Mouse (Mus musculus) forebrain, embryonic 12.5 days (tissue): ENCODE measurements around the gene Atp6v0b. TPM values are rescaled to one million over a fixed set of nuclear protein-coding genes. Genes with fewer than 3 reads are reported as not detected.
A peak's percentile ranks its signal among the peaks of the same experiment; 100 is the strongest.

ENCODE experiments used
- ATAC-seq: fragments of 200-750 bp; cut with Nextera tagmentation; 2 replicates; pipeline ENCODE4 v1.8.0; 2017; ENCODE audit warnings: moderate TSS enrichment; ENCODE audit not compliant: low FRiP score
- H3K27ac ChIP-seq: fragments of 300-500 bp; sonication (generic); 2 replicates; pipeline ENCODE4 v1.5.1; 2016; ENCODE audit warnings: mild to moderate bottlenecking
- H3K27me3 ChIP-seq: fragments of 300-500 bp; sonication (generic); 2 replicates; pipeline ENCODE4 v1.6.1; 2016; ENCODE audit warnings: mild to moderate bottlenecking
- H3K36me3 ChIP-seq: fragments of 300-500 bp; sonication (generic); replicated peaks from 2 replicates; pipeline ENCODE4 v1.6.1; 2016; ENCODE audit warnings: mild to moderate bottlenecking
- H3K4me1 ChIP-seq: fragments of 300-500 bp; sonication (generic); 2 replicates; pipeline ENCODE4 v1.6.1; 2016
- H3K4me2 ChIP-seq: fragments of 300-500 bp; sonication (generic); 2 replicates; pipeline ENCODE4 v1.6.1; 2016; ENCODE audit warnings: mild to moderate bottlenecking, moderate library complexity
- H3K4me3 ChIP-seq: fragments of 300-500 bp; sonication (generic); replicated peaks from 2 replicates; pipeline ENCODE4 v1.5.1; 2016; ENCODE audit warnings: mild to moderate bottlenecking
- H3K9ac ChIP-seq: fragments of 300-500 bp; sonication (generic); 2 replicates; pipeline ENCODE4 v1.6.1; 2016; ENCODE audit warnings: mild to moderate bottlenecking
- H3K9me3 ChIP-seq: fragments of 300-500 bp; sonication (generic); 2 replicates; pipeline ENCODE4 v1.6.1; 2016
- WGBS: fragments of 180-500 bp; shearing (Covaris S2); methylation state at CpG from one replicate; pipeline ENCODE4 v1.1.7; 2016; 5-methylcytosine and 5-hydroxymethylcytosine counted together
- polyA plus RNA-seq: library from polyadenylated mRNA; unstranded; fragments of >200 nt; fragmentation: Nextera tagmentation; extraction: Ambion mirVana; gene quantifications from 2 replicates; pipeline ENCODE4 v1.2.1, GENCODE M21; 2016

The Atp6v0b gene
- polyA plus RNA-seq = 233 TPM in 2 replicates

DNA sequence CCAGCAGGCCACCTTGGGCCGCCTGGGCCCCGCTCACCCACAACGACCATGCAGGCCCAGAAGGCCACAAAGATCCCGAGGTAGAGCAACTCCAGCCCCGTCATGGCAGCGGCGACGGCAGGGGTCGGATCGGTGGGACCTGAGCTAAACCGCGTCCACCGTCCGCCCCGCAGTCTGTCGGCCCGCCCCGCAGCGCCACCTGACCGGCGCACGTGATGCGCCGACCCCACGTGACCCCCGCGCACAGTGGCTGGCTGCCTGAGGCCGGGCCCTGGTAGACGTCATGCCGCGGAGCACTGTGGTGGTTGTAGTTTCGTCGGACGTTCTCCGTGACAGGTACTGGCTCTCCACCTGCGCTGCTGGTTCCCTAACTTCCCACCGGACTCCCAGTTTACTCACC lies at the start of gene Atp6v0b:
Atp6v0b (minus strand) TSS at position 201 of the 400 bp plus-strand sequence.
- peak within 1 kb of the TSS; percentile 83 for H3K9ac ChIP-seq
- peak within 1 kb of the TSS; percentile 89 for H3K4me2 ChIP-seq
- ATAC-seq = peak; percentile 91
- WGBS = under 1% methylated on average over 37 of the region's 37 CpGs
- peak within 1 kb of the TSS; percentile 92 for H3K4me3 ChIP-seq
- H3K4me1 ChIP-seq = peaks cover 44% of the 10 kb centered on the region
- H3K36me3 ChIP-seq = peaks cover 37% of the 10 kb centered on the region
- no peaks in the 10 kb centered on the region for H3K9me3 ChIP-seq
- peak within 1 kb of the TSS; percentile 62; the same call in 1 of the 2 replicates for H3K27ac ChIP-seq
- no peaks in the 10 kb centered on the region for H3K27me3 ChIP-seq

DNA sequence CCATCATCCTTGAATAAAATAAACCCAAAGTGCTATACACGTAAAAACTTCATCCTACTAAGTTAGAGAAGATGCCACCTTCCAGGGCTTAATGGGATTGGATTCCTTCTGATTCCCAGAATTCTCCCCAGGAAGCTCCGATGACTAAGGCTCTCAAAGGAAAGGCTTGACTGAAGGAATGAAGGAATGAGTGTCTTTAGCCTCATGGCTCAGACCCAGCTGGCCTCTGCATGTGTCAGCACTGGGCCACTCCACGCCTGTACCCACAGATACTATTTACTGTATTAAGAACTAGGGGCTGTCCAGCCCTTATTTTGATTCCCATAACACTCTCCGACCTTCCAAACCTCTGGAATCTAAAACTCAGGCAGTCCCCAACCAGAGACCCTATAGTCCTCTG lies 46.9 kb upstream of the Atp6v0b start:
- no peak for ATAC-seq
- Histone ChIP-seq H3K27me3 (peaks cover 19% of the 10 kb centered on the region), H3K4me3 (no peak overlapping the region), H3K4me1 (peaks cover 9% of the 10 kb centered on the region), H3K36me3 (peaks cover 3% of the 10 kb centered on the region), H3K4me2 (no peak overlapping the region), H3K9ac (no peak overlapping the region), H3K9me3 (no peaks in the 10 kb centered on the region), H3K27ac (no peak overlapping the region)
- 90% methylated on average over 4 of the region's 4 CpGs for WGBS

DNA sequence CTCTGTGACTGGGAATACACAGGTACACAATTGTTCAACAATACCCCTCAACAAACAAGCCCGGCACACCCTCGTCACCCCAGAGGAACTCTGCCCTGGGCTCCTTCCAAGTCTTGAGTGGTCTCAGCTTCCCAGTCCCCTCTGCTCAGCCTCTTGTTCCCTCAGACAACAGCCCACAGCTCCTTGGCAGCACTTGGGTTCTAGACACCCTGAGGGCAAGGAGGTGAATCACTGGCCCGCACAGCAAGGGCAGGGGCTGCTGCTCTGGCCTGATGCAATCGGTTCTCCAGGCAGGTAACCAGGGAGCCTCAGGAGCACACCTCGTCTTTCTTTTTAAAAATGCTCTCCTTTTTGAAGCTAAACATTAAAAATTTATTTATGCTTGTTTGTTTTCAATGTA lies 46.1 kb upstream of the Atp6v0b start:
- Histone ChIP-seq H3K27me3 (peaks cover 27% of the 10 kb centered on the region), H3K4me3 (no peak overlapping the region), H3K4me2 (no peak overlapping the region), H3K4me1 (peaks cover 16% of the 10 kb centered on the region), H3K36me3 (peaks cover 3% of the 10 kb centered on the region), H3K9ac (no peak overlapping the region), H3K27ac (no peak overlapping the region), H3K9me3 (no peaks in the 10 kb centered on the region)
- 87% methylated on average over 5 of the region's 5 CpGs for WGBS
- ATAC-seq = no peak

DNA sequence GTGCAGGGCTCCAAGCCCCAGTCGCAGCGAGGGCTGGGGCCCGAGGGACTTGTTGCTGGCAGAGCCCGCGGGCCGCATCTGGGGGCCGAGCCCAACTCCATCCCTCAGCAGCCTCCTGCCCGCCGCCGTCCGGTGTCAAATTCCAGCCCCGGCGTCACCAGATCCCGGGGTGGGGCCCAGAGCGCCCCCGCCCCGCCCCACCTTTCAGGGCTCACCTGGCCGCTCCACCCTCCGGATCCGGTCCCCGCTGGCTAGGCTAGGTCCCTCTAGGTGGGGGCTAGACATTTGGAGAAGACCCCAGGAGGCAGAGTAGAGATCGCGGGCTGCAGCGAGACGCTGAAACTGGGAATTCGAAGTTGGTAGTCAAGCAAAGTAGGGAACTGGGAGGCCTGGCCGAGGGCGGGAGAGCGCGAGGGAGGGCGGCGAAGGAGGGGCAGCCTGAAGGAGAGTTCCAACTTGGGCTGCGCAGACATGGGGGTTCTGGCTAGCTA lies 42.3 kb upstream of the Atp6v0b start, which contains the start of gene Artn:
Artn (minus strand) TSS at position 373 of the 491 bp plus-strand sequence.
- no peak within 1 kb of the TSS for H3K27ac ChIP-seq
- H3K9ac ChIP-seq = peak within 1 kb of the TSS; percentile 36; the same call in 1 of the 2 replicates
- WGBS = under 1% methylated on average over 33 of the region's 33 CpGs
- peak; percentile 22; the same call in 1 of the 2 replicates for ATAC-seq
- H3K4me2 ChIP-seq = peak within 1 kb of the TSS; percentile 72
- peak within 1 kb of the TSS; percentile 34 for H3K4me3 ChIP-seq
- peaks cover 35% of the 10 kb centered on the region for H3K4me1 ChIP-seq
- peaks cover 3% of the 10 kb centered on the region; the same call in 1 of the 2 replicates for H3K36me3 ChIP-seq
- no peaks in the 10 kb centered on the region for H3K9me3 ChIP-seq
- H3K27me3 ChIP-seq = peaks cover 65% of the 10 kb centered on the region

- H3K4me2 ChIP-seq = peak overlapping the region; percentile 72
- no peak overlapping the region for H3K27ac ChIP-seq
- H3K36me3 ChIP-seq = peaks cover 3% of the 10 kb centered on the region; the same call in 1 of the 2 replicates
- 4% methylated on average over 13 of the region's 13 CpGs for WGBS
- H3K9ac ChIP-seq = peak overlapping the region; percentile 36; the same call in 1 of the 2 replicates
- no peaks in the 10 kb centered on the region for H3K9me3 ChIP-seq
- ATAC-seq = no peak
- peaks cover 35% of the 10 kb centered on the region for H3K4me1 ChIP-seq
- peaks cover 72% of the 10 kb centered on the region for H3K27me3 ChIP-seq
- H3K4me3 ChIP-seq = peak overlapping the region; percentile 34
These were observed 41.6 kb upstream of the Atp6v0b start for GRCm38 (mm10) chr4:117928699-117929241.

- Histone ChIP-seq H3K9me3 (no peaks in the 10 kb centered on the region), H3K27ac (no peak overlapping the region), H3K9ac (no peak overlapping the region), H3K4me3 (no peak overlapping the region), H3K4me2 (no peak overlapping the region), H3K27me3 (peaks cover 77% of the 10 kb centered on the region), H3K4me1 (peaks cover 35% of the 10 kb centered on the region), H3K36me3 (peaks cover 3% of the 10 kb centered on the region; the same call in 1 of the 2 replicates)
- no peak for ATAC-seq
- 9% methylated on average over 6 of the region's 6 CpGs for WGBS
These were observed 41.1 kb upstream of the Atp6v0b start for GRCm38 (mm10) chr4:117928234-117928633.

GRCm38 (mm10) chr4:117926545-117927482 lies 39.7 kb upstream of the Atp6v0b start:
- Histone ChIP-seq H3K4me3 (peak overlapping the region; percentile 49), H3K9me3 (no peaks in the 10 kb centered on the region), H3K36me3 (no peaks in the 10 kb centered on the region), H3K9ac (peak overlapping the region; percentile 49), H3K27ac (no peak overlapping the region), H3K27me3 (peaks cover 83% of the 10 kb centered on the region), H3K4me2 (peak overlapping the region; percentile 88), H3K4me1 (peaks cover 35% of the 10 kb centered on the region)
- 1% methylated on average over 71 of the region's 71 CpGs for WGBS
- ATAC-seq = peak; percentile 77

- ATAC-seq = no peak
- Histone ChIP-seq H3K27me3 (peaks cover 72% of the 10 kb centered on the region), H3K4me1 (peaks cover 35% of the 10 kb centered on the region), H3K27ac (no peak overlapping the region), H3K9ac (no peak overlapping the region), H3K36me3 (no peaks in the 10 kb centered on the region), H3K4me2 (no peak overlapping the region), H3K9me3 (no peaks in the 10 kb centered on the region), H3K4me3 (no peak overlapping the region)
- 69% methylated on average over 4 of the region's 6 CpGs for WGBS
These were observed 37.8 kb upstream of the Atp6v0b start for GRCm38 (mm10) chr4:117924916-117925315.

GRCm38 (mm10) chr4:117923450-117923849 lies 36.3 kb upstream of the Atp6v0b start:
- no peak overlapping the region for H3K9ac ChIP-seq
- no peaks in the 10 kb centered on the region for H3K9me3 ChIP-seq
- 59% methylated on average over 2 of the region's 2 CpGs for WGBS
- no peak for ATAC-seq
- no peaks in the 10 kb centered on the region for H3K36me3 ChIP-seq
- H3K27me3 ChIP-seq = peaks cover 58% of the 10 kb centered on the region
- no peak overlapping the region for H3K27ac ChIP-seq
- H3K4me3 ChIP-seq = no peak overlapping the region
- H3K4me2 ChIP-seq = no peak overlapping the region
- H3K4me1 ChIP-seq = peaks cover 21% of the 10 kb centered on the region

DNA sequence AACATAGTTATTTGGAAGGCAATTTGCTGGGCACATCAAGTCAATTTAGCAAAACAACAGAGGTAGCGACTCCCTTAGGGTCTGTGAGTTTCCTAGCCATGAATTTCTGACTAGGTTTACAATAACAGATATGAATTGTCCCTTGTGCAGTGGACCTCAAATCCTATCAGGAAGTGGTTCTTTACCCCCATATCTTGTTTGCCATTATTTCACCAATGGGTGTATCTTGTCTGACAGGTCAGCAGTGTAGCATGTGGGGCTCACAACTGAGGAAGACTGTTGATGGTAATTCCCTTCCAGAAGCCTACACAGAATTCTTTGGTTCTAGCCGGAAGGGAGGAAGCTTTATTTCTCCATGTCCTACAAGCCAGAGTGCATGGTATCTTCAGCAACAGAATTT lies 34.2 kb upstream of the Atp6v0b start:
- H3K27ac ChIP-seq = no peak overlapping the region
- ATAC-seq = no peak
- H3K4me2 ChIP-seq = no peak overlapping the region
- WGBS = 88% methylated on average over 2 of the region's 2 CpGs
- peaks cover 37% of the 10 kb centered on the region for H3K27me3 ChIP-seq
- H3K9me3 ChIP-seq = no peaks in the 10 kb centered on the region
- H3K4me1 ChIP-seq = peaks cover 3% of the 10 kb centered on the region
- H3K36me3 ChIP-seq = no peaks in the 10 kb centered on the region
- H3K4me3 ChIP-seq = no peak overlapping the region
- H3K9ac ChIP-seq = no peak overlapping the region

DNA sequence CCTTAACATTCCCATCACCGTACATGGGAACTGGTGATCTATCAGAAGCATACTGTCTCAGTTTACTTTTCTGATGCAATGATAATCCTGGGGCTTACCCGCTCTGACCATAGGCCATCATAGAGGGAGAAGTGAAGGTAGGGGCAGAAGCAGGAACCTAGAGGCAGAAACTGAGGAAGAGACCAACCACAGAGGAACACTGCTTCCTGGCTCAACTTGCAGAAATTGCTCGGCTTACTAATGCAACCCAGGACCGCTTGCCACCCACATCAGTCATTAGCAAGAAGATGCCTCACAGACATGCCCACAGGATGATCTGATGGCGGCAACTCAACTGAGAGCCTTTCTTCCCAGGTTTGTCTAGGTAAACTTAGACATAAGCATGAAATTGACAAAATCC lies 31.6 kb upstream of the Atp6v0b start:
- WGBS = 90% methylated on average over 5 of the region's 5 CpGs
- H3K27ac ChIP-seq = no peak overlapping the region
- H3K9me3 ChIP-seq = no peaks in the 10 kb centered on the region
- H3K27me3 ChIP-seq = peaks cover 11% of the 10 kb centered on the region
- no peak for ATAC-seq
- no peak overlapping the region for H3K4me2 ChIP-seq
- H3K36me3 ChIP-seq = no peaks in the 10 kb centered on the region
- H3K9ac ChIP-seq = no peak overlapping the region
- H3K4me1 ChIP-seq = peaks cover 13% of the 10 kb centered on the region
- no peak overlapping the region for H3K4me3 ChIP-seq

DNA sequence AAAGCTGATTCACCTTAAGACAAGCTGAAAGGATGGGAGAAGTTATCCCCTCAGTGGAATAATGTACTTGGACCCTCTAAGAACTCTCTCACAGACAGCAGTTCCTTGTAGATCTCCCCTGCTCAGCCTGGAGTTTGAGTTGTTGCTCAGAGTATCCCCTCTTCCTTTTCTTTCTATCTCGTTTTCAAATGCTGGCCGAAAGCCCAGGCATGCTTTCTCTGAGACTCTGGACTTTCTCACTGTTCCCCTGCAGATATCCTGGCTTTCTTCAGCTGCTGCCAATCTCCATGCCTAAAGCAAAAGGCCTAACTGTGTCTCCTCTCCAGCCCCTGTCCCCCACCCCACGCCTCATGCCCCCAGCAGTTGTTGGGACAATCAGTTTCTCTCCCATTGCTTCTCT lies 31.1 kb upstream of the Atp6v0b start:
- Histone ChIP-seq H3K36me3 (no peaks in the 10 kb centered on the region), H3K27ac (no peak overlapping the region), H3K27me3 (peaks cover 6% of the 10 kb centered on the region), H3K4me2 (no peak overlapping the region), H3K9ac (no peak overlapping the region), H3K9me3 (no peaks in the 10 kb centered on the region), H3K4me3 (no peak overlapping the region), H3K4me1 (peaks cover 18% of the 10 kb centered on the region)
- 78% methylated on average over 3 of the region's 3 CpGs for WGBS
- no peak for ATAC-seq
